Mouse (Mus musculus) gastrocnemius, postnatal 4 days (tissue): ENCODE results near the gene Havcr1. TPM values are rescaled to one million over a fixed set of nuclear protein-coding genes. Genes with fewer than 3 reads are reported as not detected.
"Not testable (repeated sequence)": the region's sequence is repeated elsewhere in the genome, so short reads cannot be mapped to it uniquely, and the experiment has no call there.

Experiments
- DNase-seq, 2 experiments: peaks; one replicate each; pipeline ENCODE4 v3.0.0; 2021 to 2022; ENCODE audit warnings: low spot score in 2 of 2, mixed read lengths in 2 of 2
- long read RNA-seq, 2 experiments: library from polyadenylated mRNA; stranded (forward); transcript quantifications; one replicate each; pipeline ENCODE4 v2.0.0; 2021
- total RNA-seq, 2 experiments: library from RNA; stranded (reverse); gene quantifications; 2 replicates each; pipeline ENCODE4 v1.2.3; 2021

Gene Havcr1
- under 1 TPM; 0.37 to 0.54 TPM for total RNA-seq
- long read RNA-seq, experiment 1, partial matches to known transcripts = 0 of 1 reads
- long read RNA-seq, experiment 1, other reads (novel, unspliced or antisense) = 0 of 1 reads
- long read RNA-seq, experiment 2, partial matches to known transcripts = 0 of 1 reads
- long read RNA-seq, experiment 2, other reads (novel, unspliced or antisense) = 1 of 1 reads

GRCm38 (mm10) chr11:46735076-46735475 is at the start of gene Havcr1:
Gene Havcr1 (plus strand): TSS chr11:46735080.
- not testable (repeated sequence) for DNase-seq

GRCm38 (mm10) chr11:46690136-46690535 is 44.7 kb upstream of the Havcr1 start:
- no peak for DNase-seq

- DNase-seq = not testable (repeated sequence)
Measured at GRCm38 (mm10) chr11:46695849-46696248, 39.0 kb upstream of the Havcr1 start.

GRCm38 (mm10) chr11:46697433-46698277 is 37.2 kb upstream of the Havcr1 start:
- DNase-seq = no peak

DNA sequence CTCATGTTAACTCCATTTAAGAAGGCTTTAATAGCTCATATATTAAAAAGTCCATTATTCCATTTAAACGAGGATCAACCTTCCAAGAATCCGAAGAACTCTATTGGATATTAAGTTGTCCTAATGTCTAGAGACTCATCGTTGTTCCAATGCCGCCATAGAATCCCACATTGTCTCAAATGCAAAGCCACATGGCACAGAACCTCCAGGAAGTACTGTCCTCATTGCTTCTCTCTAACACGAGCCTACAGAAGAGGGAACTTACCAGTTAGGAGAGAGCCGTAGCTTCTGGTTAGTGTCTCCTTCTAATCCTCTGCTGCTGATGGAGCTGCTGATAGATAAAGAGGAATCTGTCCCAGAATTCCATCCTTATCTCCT is 36.6 kb upstream of the Havcr1 start:
- DNase-seq = no peak

GRCm38 (mm10) chr11:46698830-46699229 is 36.0 kb upstream of the Havcr1 start:
- DNase-seq = no peak

DNA sequence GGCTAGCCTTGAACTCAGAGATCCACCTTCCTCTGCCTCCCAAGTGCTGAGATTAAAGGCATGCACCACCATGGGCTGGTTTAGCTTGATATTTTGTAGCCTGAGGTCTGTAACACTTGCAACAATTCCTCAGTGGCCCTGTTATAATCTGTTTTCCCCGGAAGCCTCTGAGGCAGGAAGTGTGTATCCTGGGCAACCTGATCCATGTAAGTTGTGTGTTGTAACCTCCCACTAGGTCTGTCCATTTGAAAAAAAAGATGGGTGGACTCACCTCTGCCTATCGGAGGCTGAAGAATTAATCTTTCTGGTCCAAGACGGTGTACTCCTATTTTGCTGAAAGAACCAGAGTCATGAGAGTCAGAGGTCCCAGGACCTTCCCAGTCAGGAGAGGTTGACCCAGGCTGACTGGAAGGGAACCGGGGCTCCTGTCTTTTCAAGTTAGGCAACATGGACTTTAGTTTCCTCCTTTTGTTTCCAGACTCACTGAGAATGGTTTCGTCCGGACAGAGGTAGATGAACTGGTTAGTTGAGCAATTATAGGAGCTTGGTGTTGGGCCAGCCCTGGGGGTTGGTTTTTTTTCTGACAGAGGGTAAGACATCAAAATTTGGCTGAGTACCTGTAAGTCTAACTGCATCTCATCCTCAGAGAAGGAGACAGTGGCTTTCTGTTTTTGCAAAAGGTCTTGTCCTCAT is 28.1 kb upstream of the Havcr1 start, which contains the start of gene Timd2:
Gene Timd2, minus strand, starts transcription at position 398 of the 693 bp plus-strand sequence.
- no peak for DNase-seq

DNA sequence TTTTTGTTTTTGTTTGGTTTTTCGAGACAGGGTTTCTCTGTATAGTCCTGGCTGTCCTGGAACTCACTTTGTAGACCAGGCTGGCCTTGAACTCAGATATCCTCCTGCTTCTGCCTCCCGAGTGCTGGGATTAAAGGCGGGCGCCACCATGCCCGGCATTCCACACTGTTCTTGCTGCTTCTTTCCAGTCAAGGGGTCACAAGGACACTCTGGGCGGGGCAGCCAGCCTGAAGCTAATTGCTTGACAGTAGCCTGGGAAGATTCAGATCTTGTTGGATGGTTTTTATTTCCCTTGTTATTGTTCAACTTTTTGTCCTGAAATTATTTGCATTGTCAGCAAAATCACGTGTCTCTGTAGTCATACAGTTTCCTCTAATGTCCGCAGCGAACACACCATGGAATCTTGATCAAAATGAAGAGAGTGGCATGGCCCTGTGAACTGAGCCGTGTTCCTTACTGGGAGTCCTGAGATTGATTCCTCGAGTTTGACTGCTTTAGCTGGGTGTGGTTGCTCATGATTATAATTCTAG is 3.3 kb upstream of the Havcr1 start:
- no peak for DNase-seq

GRCm38 (mm10) chr11:46733242-46733789 is 1.6 kb upstream of the Havcr1 start:
- DNase-seq = no peak

DNA sequence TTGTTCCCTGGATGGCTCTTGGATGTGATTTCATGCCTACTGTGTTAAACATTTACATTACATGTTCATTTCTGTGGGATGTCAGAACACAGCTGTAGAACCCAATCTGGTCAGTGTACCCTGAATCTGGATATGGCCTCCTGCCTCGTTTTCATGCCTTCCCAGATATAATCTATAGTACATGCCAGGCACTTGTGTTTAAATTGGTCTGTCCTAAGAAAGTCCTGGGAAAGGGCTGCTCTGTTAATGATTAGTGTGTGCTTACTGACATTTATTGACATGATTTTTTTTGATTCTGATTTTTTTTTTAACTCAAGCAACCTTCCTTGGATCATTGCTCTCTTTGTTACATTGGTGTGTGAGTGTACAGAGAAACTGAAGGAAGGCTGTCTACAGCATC is 263 bp upstream of the Havcr1 start:
- no peak for DNase-seq

GRCm38 (mm10) chr11:46739501-46739900 is 4.6 kb downstream of the Havcr1 start:
- DNase-seq = no peak

GRCm38 (mm10) chr11:46740886-46741285 is 6.0 kb downstream of the Havcr1 start:
- no peak for DNase-seq

- DNase-seq = no peak
Measured at GRCm38 (mm10) chr11:46741716-46742115, 6.8 kb downstream of the Havcr1 start.

DNA sequence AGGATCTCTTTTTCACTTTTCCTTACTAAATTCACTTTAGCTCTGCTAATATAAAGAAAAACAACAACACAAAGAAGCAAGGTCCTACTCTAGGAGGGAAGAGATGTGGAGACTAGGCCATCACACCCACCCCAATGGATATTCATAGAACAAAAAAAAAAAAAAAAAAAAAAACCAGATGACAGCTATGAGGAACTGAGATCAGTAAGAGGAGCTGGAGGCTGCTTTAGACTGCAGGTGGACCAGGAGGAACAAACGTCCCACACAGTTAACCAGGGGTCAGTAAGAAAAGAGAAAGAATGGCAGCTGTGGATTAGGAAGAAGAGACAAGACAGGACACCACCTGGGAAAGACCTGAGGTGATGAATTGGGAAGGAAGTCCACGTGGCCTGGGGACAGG is 13.1 kb downstream of the Havcr1 start:
- DNase-seq = no peak

- no peak for DNase-seq
Measured at GRCm38 (mm10) chr11:46753662-46754061, 18.8 kb downstream of the Havcr1 start.

DNA sequence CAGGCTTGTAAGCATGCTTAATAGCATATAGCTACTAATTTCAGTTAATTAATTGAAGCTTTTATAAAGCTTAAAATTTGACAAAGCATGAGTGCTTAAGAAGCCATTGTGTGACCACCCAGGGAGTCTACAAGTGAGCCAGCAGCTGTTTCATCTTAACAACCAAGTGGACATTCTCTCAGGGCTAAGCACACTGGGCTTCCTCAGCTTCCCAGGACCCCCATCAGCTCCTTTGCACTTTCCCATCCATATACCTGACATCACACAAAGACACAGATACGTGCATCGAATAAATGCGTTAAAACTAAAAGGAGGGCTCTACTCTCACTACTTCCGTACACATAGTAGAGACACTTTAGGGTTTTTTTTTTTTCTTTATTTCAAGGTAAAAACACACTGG is 19.8 kb downstream of the Havcr1 start:
- no peak for DNase-seq

DNA sequence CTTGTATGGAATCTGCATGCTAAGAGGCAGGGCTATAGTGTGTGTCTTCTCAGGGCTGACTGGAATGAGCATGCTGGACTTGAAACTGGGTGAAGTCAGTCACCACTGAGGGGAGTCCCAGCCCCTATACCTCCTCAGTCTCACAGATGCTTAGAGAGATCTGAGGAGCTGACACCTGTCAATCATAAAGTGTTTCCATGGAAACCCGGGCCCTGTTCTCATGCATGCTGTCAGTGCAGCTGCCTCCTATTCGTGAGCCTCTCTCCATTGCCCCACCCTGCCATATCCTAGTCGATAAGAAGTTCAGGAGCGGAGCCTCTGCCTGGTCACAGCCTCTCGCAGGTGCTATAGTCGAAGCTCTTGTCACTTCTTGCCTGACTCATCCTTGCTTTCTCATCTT is 20.8 kb downstream of the Havcr1 start:
- not testable (repeated sequence) for DNase-seq

GRCm38 (mm10) chr11:46776879-46777278 is 42.0 kb downstream of the Havcr1 start:
- no peak for DNase-seq

- no peak for DNase-seq
Measured at GRCm38 (mm10) chr11:46779811-46780210, 44.9 kb downstream of the Havcr1 start.

- DNase-seq = no peak
Measured at GRCm38 (mm10) chr11:46804440-46804839, 69.6 kb downstream of the Havcr1 start.

- DNase-seq = no peak
Measured at GRCm38 (mm10) chr11:46810511-46810910, 75.6 kb downstream of the Havcr1 start, which contains the start of gene Timd4. Gene Timd4 (plus strand): TSS chr11:46810800.
